Mouse (Mus musculus) kidney, postnatal 4 days (tissue): ENCODE results near the gene Ccdc74a.
"Not testable (repeated sequence)": the region's sequence is repeated elsewhere in the genome, so short reads cannot be mapped to it uniquely, and the experiment has no call there.

Experiments used
- DNase-seq, 2 experiments: peaks; one replicate each; pipeline ENCODE4 v3.0.0; 2021; ENCODE audit warnings: mixed read lengths in 2 of 2

Gene Ccdc74a

GRCm38 (mm10) chr16:17646310-17647114 is at the start of gene Ccdc74a:
TSS of gene Ccdc74a (plus strand) at chr16:17646470.
- peak; percentile 84 to 91 for DNase-seq

- DNase-seq = no peak
These were observed 45.2 kb upstream of the Ccdc74a start for GRCm38 (mm10) chr16:17600944-17601562.

GRCm38 (mm10) chr16:17604941-17605340 is 41.3 kb upstream of the Ccdc74a start:
- no peak for DNase-seq

GRCm38 (mm10) chr16:17605684-17606083 is 40.6 kb upstream of the Ccdc74a start:
- DNase-seq = no peak

- no peak for DNase-seq
These were observed 34.9 kb upstream of the Ccdc74a start for GRCm38 (mm10) chr16:17611383-17611782.

GRCm38 (mm10) chr16:17614740-17615139 is 31.5 kb upstream of the Ccdc74a start:
- DNase-seq = not testable (repeated sequence)

GRCm38 (mm10) chr16:17616212-17616611 is 30.1 kb upstream of the Ccdc74a start:
- DNase-seq = no peak

GRCm38 (mm10) chr16:17617922-17618565 is 28.2 kb upstream of the Ccdc74a start:
- peak; percentile 73 to 82 for DNase-seq

GRCm38 (mm10) chr16:17619198-17620105 is 26.8 kb upstream of the Ccdc74a start, which contains the start of gene Smpd4:
TSS of gene Smpd4 (plus strand) at chr16:17619354.
- DNase-seq = peak; percentile 97 to 98

GRCm38 (mm10) chr16:17621936-17622335 is 24.3 kb upstream of the Ccdc74a start:
- no peak for DNase-seq

- DNase-seq = peak in 1 of 2 experiments; percentile 11
These were observed 20.6 kb upstream of the Ccdc74a start for GRCm38 (mm10) chr16:17625488-17626268.

- DNase-seq = no peak
These were observed 20.1 kb upstream of the Ccdc74a start for GRCm38 (mm10) chr16:17626269-17626555.

GRCm38 (mm10) chr16:17632580-17632979 is 13.7 kb upstream of the Ccdc74a start:
- no peak for DNase-seq

- no peak for DNase-seq
These were observed 12.6 kb upstream of the Ccdc74a start for GRCm38 (mm10) chr16:17633481-17634181.

- no peak for DNase-seq
These were observed 9.4 kb upstream of the Ccdc74a start for GRCm38 (mm10) chr16:17636904-17637303.

GRCm38 (mm10) chr16:17637610-17638009 is 8.7 kb upstream of the Ccdc74a start:
- DNase-seq = no peak

GRCm38 (mm10) chr16:17638036-17638628 is 8.1 kb upstream of the Ccdc74a start:
- DNase-seq = no peak

- DNase-seq = no peak
These were observed 7.2 kb upstream of the Ccdc74a start for GRCm38 (mm10) chr16:17639081-17639480.

- DNase-seq = no peak
These were observed 6.3 kb upstream of the Ccdc74a start for GRCm38 (mm10) chr16:17639951-17640350.

GRCm38 (mm10) chr16:17640706-17641105 is 5.6 kb upstream of the Ccdc74a start:
- no peak for DNase-seq

- DNase-seq = no peak
These were observed 5.0 kb upstream of the Ccdc74a start for GRCm38 (mm10) chr16:17641301-17641700.
